Mouse (Mus musculus) left cerebral cortex, adult 2 months (tissue): ENCODE measurements around the gene Atad2b. TPM values are rescaled to one million over a fixed set of nuclear protein-coding genes. Genes with fewer than 3 reads are reported as not detected.
"Not testable (repeated sequence)": the region's sequence is repeated elsewhere in the genome, so short reads cannot be mapped to it uniquely, and the experiment has no call there.

ENCODE experiments used
- DNase-seq, 2 experiments: peaks; one replicate each; pipeline ENCODE4 v3.0.0; 2021 to 2022; ENCODE audit warnings: low spot score in 2 of 2, mixed read lengths in 1 of 2; ENCODE audit errors: extremely low spot score in 1 of 2
- H3K27ac ChIP-seq: fragments of 200-600 bp; 2 replicates; pipeline ENCODE4 v1.8.1; 2022
- H3K4me3 ChIP-seq: fragments of 200-600 bp; 2 replicates; pipeline ENCODE4 v1.8.1; 2022
- CTCF ChIP-seq: fragments of 200-600 bp; IDR thresholded peaks from 2 replicates; pipeline ENCODE4 v1.8.1; 2022; ENCODE audit warnings: antibody characterized with exemption, mild to moderate bottlenecking, moderate library complexity
- intact Hi-C: fragments of 180-260 bp; cut with DNase I; formaldehyde crosslinking; loops from one replicate; pipeline ENCODE4 v1.15.1; 2025
- total RNA-seq, 2 experiments: library from RNA; stranded (reverse); gene quantifications; 2 replicates each; pipeline ENCODE4 v1.2.3; 2021

The Atad2b gene
- total RNA-seq, 2 experiments from 2014 or later, result 32.6 to 37.9 TPM

GRCm38 (mm10) chr12:4885062-4885461 lies 32.1 kb upstream of the Atad2b start:
- intact Hi-C loops, result no loop called here
- no peak overlapping the region for H3K27ac ChIP-seq
- TF ChIP-seq CTCF, result no peak
- no peak for DNase-seq
- H3K4me3 ChIP-seq, result no peak overlapping the region

GRCm38 (mm10) chr12:4886581-4886980 lies 30.6 kb upstream of the Atad2b start:
- H3K4me3 ChIP-seq, DNase-seq, H3K27ac ChIP-seq, intact Hi-C loops: not testable (repeated sequence)

GRCm38 (mm10) chr12:4888739-4889138 lies 28.4 kb upstream of the Atad2b start:
- no peak overlapping the region for H3K27ac ChIP-seq
- no peak for TF ChIP-seq CTCF
- H3K4me3 ChIP-seq, result no peak overlapping the region
- intact Hi-C loops, result no loop called here
- no peak for DNase-seq

- no peak for TF ChIP-seq CTCF
- DNase-seq, result no peak
- intact Hi-C loops, result no loop called here
- Histone ChIP-seq H3K27ac (no peak overlapping the region), H3K4me3 (no peak overlapping the region)
These were observed 27.9 kb upstream of the Atad2b start for GRCm38 (mm10) chr12:4889251-4889650.

- intact Hi-C loops, result no loop called here
- no peak for TF ChIP-seq CTCF
- DNase-seq, result no peak
- no peak overlapping the region for H3K4me3 ChIP-seq
- H3K27ac ChIP-seq, result no peak overlapping the region
These were observed 27.3 kb upstream of the Atad2b start for GRCm38 (mm10) chr12:4889891-4890290.

- Histone ChIP-seq H3K27ac (no peak overlapping the region), H3K4me3 (no peak overlapping the region)
- no peak for DNase-seq
- TF ChIP-seq CTCF, result no peak
- intact Hi-C loops, result no loop called here
These were observed 19.1 kb upstream of the Atad2b start for GRCm38 (mm10) chr12:4898024-4898423.

GRCm38 (mm10) chr12:4905946-4906345 lies 11.2 kb upstream of the Atad2b start:
- intact Hi-C loops, result loop anchor here (2.0 to 5.0 kb wide), 2 partner anchors 64 to 137 kb away; partner anchors contain the start of genes Fam228b, Fkbp1b, Pfn4 and Wdcp
- H3K27ac ChIP-seq, result no peak overlapping the region
- no peak overlapping the region for H3K4me3 ChIP-seq
- DNase-seq, result no peak
- TF ChIP-seq CTCF, result no peak

GRCm38 (mm10) chr12:4906476-4906875 lies 10.7 kb upstream of the Atad2b start:
- Histone ChIP-seq H3K4me3 (peak overlapping the region; percentile 72), H3K27ac (no peak overlapping the region)
- intact Hi-C loops, result loop anchor here (2.0 to 5.0 kb wide), 2 partner anchors 64 to 138 kb away; partner anchors contain the start of genes Fam228b, Fkbp1b, Pfn4 and Wdcp
- no peak for DNase-seq
- TF ChIP-seq CTCF, result no peak

- DNase-seq, result peak; percentile 92 to 96
- intact Hi-C loops, result loop anchor here (2.0 to 5.0 kb wide), 2 partner anchors 65 to 138 kb away; partner anchors contain the start of genes Fam228b, Fkbp1b, Pfn4 and Wdcp
- Histone ChIP-seq H3K27ac (peak within 1 kb of the TSS; percentile 95), H3K4me3 (peak within 1 kb of the TSS; percentile 72)
- peak; percentile 34 for TF ChIP-seq CTCF
These were observed 9.9 kb upstream of the Atad2b start, which contains the start of gene Ubxn2a for GRCm38 (mm10) chr12:4906951-4907906. Gene Ubxn2a (minus strand): TSS chr12:4907705.

- no peak for DNase-seq
- no peak for TF ChIP-seq CTCF
- intact Hi-C loops, result loop anchor here (5.0 kb wide), 1 partner anchor 66 kb away; the partner anchor contains the start of genes Fkbp1b and Wdcp
- Histone ChIP-seq H3K4me3 (no peak overlapping the region), H3K27ac (no peak overlapping the region)
These were observed 8.8 kb upstream of the Atad2b start for GRCm38 (mm10) chr12:4908391-4908790.

- H3K27ac ChIP-seq, DNase-seq, intact Hi-C loops, H3K4me3 ChIP-seq: not testable (repeated sequence)
These were observed 6.7 kb upstream of the Atad2b start for GRCm38 (mm10) chr12:4910496-4910895.

GRCm38 (mm10) chr12:4911716-4912115 lies 5.4 kb upstream of the Atad2b start:
- intact Hi-C loops, result no loop called here
- no peak for TF ChIP-seq CTCF
- no peak overlapping the region for H3K4me3 ChIP-seq
- no peak overlapping the region for H3K27ac ChIP-seq
- DNase-seq, result no peak
